Mouse (Mus musculus) erythroblast, embryonic 14.5 days (primary cell): Measurements from ENCODE around the gene Steap2.

Source experiments
- GATA1 ChIP-seq: IDR thresholded peaks from 2 replicates; pipeline ENCODE4 v1.6.1; 2012; ENCODE audit warnings: low read length, inconsistent platforms, mixed read lengths
- TAL1 ChIP-seq: IDR thresholded peaks from 3 replicates; pipeline ENCODE4 v1.6.1; 2012; ENCODE audit warnings: low read length, inconsistent platforms, mixed read lengths

DNA sequence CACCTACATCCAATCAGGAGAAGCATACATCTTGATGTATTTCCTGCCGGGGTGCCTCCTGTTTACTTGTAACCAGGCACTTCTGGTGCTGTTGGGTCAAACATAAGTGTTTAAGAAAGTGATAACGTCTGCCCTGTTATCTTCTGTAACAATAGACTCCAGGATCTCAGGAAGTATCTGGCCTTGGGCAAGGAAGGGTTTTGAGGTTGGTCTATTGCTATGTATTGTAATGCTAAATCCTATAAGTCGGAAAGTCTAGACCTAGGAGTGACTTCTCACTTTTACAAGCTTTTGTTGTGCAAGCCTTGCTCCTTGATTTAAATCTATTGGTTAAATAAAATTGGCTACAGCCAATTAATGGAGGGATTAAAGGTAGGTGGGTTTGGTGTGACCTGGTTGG is 4.5 kb upstream of the Steap2 start:
- no peak for TF ChIP-seq GATA1
- TF ChIP-seq TAL1: no peak
